Mouse (Mus musculus) megakaryocyte, adult 5-6 weeks (primary cell): ENCODE results near the gene Rcn1. TPM values are rescaled to one million over a fixed set of nuclear protein-coding genes. Genes with fewer than 3 reads are reported as not detected.
A peak's percentile ranks its signal among the peaks of the same experiment; 100 is the strongest.

Source experiments
- ATAC-seq: 2 replicates; pipeline ENCODE4 v1.8.0; 2016; ENCODE audit warnings: mild to moderate bottlenecking, inconsistent platforms; ENCODE audit not compliant: poor library complexity, severe bottlenecking
- total RNA-seq, 2 experiments: library from RNA; stranded (forward) in 1 of 2; stranded (reverse) in 1 of 2; fragments of 153-499, 151-499 nt in 1 of 2; fragments of 221-1000, 200-1000 nt in 1 of 2; gene quantifications; 2 replicates each; pipeline versions ENCODE4 v1.2.3 to v1.2.4; 2015 to 2017

Gene Rcn1
- total RNA-seq, 2 experiments from 2014 or later, result 3.1 to 10.4 TPM

- ATAC-seq, result no peak
These were observed 3.1 kb downstream of the Rcn1 start for GRCm38 (mm10) chr2:105396066-105396465.

GRCm38 (mm10) chr2:105394375-105394774 is 4.7 kb downstream of the Rcn1 start:
- ATAC-seq, result no peak

GRCm38 (mm10) chr2:105392514-105392913 is 6.6 kb downstream of the Rcn1 start:
- ATAC-seq, result no peak

GRCm38 (mm10) chr2:105391414-105391784 is 7.7 kb downstream of the Rcn1 start:
- ATAC-seq, result no peak

GRCm38 (mm10) chr2:105390653-105391413 is 8.3 kb downstream of the Rcn1 start:
- no peak for ATAC-seq

GRCm38 (mm10) chr2:105389007-105389890 is 9.9 kb downstream of the Rcn1 start:
- ATAC-seq, result peak; percentile 74

- no peak for ATAC-seq
These were observed 12.7 kb downstream of the Rcn1 start for GRCm38 (mm10) chr2:105386418-105386817.

GRCm38 (mm10) chr2:105384998-105385397 is 14.1 kb downstream of the Rcn1 start:
- no peak for ATAC-seq

GRCm38 (mm10) chr2:105383063-105383462 is 16.1 kb downstream of the Rcn1 start:
- no peak for ATAC-seq

GRCm38 (mm10) chr2:105380757-105381319 is 18.3 kb downstream of the Rcn1 start:
- no peak for ATAC-seq

GRCm38 (mm10) chr2:105379682-105380081 is 19.4 kb downstream of the Rcn1 start:
- no peak for ATAC-seq

GRCm38 (mm10) chr2:105375705-105376104 is 23.4 kb downstream of the Rcn1 start:
- no peak for ATAC-seq

- ATAC-seq, result no peak
These were observed 23.9 kb downstream of the Rcn1 start for GRCm38 (mm10) chr2:105375261-105375660.

GRCm38 (mm10) chr2:105373658-105374057 is 25.5 kb downstream of the Rcn1 start:
- ATAC-seq, result no peak

GRCm38 (mm10) chr2:105372727-105373126 is 26.4 kb downstream of the Rcn1 start:
- ATAC-seq, result no peak

- ATAC-seq, result no peak
These were observed 27.0 kb downstream of the Rcn1 start for GRCm38 (mm10) chr2:105372156-105372555.

- no peak for ATAC-seq
These were observed 28.4 kb downstream of the Rcn1 start for GRCm38 (mm10) chr2:105370698-105371097.

- no peak for ATAC-seq
These were observed 28.9 kb downstream of the Rcn1 start for GRCm38 (mm10) chr2:105370240-105370639.

GRCm38 (mm10) chr2:105367623-105368022 is 31.5 kb downstream of the Rcn1 start:
- ATAC-seq, result peak; percentile 49; the same call in 1 of the 2 replicates

- ATAC-seq, result no peak
These were observed 41.1 kb downstream of the Rcn1 start for GRCm38 (mm10) chr2:105358040-105358439.

GRCm38 (mm10) chr2:105356791-105357190 is 42.3 kb downstream of the Rcn1 start:
- no peak for ATAC-seq

GRCm38 (mm10) chr2:105348886-105349285 is 50.2 kb downstream of the Rcn1 start:
- no peak for ATAC-seq
